Mouse (Mus musculus) thymus, postnatal 0 days (tissue): ENCODE data around the gene Tarbp1. TPM values are rescaled to one million over a fixed set of nuclear protein-coding genes. Genes with fewer than 3 reads are reported as not detected.
A peak's percentile ranks its signal among the peaks of the same experiment; 100 is the strongest.
"Not testable (repeated sequence)": the region's sequence is repeated elsewhere in the genome, so short reads cannot be mapped to it uniquely, and the experiment has no call there.

ENCODE experiments used
- DNase-seq: peaks from one replicate; pipeline ENCODE4 v3.0.0-alpha.2; 2015; ENCODE audit warnings: low spot score
- polyA plus RNA-seq: library from polyadenylated mRNA; unstranded; fragments of >200 nt; fragmentation: Nextera tagmentation; extraction: Ambion mirVana; gene quantifications from 2 replicates; pipeline ENCODE4 v1.2.1, GENCODE M21; 2015

Gene Tarbp1
- polyA plus RNA-seq, 1 experiment from 2014 or later = 3.0 TPM

DNA sequence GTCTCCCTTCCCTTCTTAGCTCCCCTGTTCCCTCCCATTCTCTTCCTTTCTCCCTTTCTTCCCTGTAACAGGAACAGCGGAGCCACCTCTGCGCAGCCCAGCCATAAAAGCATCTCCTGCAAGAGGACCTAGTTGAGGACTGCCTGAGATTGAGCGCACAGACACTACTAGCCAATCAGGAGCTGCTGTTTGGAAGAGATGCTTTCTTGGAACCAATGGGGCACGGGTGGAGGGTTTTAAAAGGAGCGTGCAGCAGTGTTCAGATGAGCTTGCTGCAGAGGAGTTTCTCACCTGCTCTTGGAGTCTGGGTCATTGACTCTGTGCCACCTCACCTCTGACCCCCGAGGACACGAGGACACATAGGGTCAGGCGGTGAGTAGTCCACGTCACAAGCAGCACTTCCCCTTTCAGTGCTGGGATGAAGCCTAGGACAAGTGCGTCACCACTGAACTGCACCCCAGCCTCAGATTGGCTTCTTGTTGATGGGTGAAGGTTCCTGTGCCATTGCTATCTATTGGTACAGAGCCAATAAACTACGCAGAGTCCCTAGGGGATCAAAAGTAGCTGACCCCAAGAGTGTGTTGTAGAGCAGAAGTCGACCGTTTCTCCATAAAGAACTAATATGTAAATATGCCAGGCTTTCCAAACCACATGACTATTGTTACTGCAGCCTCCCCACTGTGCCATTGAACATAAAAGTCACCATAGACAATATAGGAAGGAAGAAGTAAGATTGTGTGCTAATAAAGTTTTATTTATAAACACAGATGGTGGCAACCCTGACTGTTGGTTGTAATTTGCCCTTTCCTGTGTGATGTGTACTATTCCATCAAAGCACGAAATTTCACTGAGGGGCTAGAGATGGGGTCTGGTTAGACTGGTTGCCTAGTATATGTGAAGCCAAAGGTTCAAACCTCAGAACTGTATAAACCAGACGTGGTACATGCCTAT, 19.6 kb upstream of the Tarbp1 start:
- DNase-seq = no peak

DNA sequence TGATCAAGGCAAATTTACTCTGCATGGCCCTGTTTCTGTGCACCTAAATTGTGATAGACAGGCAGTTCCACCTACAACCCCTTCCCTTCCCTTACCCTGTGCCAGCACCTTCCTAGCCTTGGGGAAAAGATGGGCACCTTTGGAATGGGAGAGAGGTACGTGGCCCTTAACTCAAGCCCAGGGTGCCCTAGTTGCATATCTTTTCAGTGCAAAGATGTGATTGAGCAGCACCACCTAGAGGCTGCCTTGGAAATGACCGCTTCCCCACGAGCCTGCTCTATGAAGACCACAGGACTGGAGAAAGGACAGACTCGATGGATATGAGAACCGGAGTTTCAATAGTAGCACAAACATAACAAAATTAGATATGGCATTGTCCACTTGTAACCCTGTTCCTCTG, 8.1 kb upstream of the Tarbp1 start:
- DNase-seq = peak; percentile 66

DNA sequence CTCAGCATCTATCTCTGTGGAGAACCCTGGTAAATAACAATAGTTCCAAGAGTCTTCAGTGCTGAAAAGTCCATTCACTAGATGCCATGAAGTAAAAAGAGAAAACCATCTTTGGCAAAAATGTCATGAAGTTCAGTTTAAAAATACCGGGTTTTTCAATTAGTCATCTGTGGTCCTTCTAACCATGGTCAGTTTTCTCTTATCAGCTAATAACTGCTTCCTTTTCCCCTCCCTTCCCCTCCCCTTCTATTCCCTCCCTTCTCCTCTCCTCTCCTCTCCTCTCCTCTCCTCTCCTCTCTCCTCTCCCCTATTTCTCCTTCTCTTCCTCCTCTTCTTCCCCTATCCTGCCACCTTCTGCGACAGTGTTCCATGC, 7.5 kb upstream of the Tarbp1 start:
- no peak for DNase-seq

DNA sequence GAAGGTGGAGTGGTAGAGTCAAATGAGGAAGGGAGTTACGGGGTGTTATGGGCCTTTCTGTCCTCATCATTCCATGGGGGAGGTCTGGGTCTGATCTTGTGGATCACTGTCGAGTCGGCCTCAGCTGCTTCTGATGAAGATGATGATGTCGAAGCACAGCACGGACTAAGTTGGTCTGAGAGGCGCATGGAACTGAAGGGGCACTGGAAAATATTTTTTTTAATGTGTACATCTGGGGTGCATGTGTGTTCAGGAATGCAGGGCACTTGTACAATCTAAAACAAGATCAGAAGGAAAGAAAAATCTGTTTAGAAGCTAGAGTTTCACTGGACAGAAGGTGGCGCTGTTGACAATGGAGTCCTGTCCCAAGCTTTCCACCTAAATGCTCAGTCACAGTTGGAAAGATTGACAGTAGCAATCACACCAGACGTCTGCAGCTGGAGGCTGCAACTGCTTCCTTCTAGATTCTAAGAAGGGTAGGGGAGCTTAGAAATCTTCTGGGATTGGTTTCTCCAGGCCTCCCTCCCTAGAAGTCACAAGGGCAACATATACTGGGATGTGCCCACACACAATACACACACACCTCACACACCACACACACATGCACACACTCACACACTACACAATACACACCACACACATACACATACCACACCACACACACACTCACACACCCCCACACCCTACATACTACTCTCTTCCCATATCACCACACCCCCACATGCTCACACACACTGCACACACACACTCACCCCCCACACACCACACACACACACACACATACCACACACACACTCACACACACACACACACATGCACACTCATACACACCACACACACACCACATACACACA, 6.9 kb upstream of the Tarbp1 start:
- DNase-seq = peak; percentile 70

DNA sequence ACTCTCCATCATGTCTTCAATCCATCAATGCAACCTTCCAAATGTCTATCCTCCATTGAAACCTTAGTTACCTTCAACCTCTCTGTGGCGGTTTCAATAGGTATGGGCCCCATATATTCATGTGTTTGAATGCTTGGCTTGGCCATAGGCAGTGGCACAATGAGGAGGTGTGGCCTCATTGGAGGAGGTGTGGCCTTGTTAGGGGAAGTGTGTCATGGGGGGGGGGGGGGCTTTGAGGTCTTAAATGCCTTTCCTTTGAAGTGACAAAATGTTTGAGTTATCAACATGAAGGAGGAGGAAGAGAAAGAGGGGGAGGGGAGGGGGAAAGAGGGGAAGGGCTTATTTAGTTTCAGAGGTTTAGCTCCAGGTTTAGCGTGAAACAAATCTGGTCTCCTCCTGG, 5.5 kb upstream of the Tarbp1 start:
- no peak for DNase-seq

DNA sequence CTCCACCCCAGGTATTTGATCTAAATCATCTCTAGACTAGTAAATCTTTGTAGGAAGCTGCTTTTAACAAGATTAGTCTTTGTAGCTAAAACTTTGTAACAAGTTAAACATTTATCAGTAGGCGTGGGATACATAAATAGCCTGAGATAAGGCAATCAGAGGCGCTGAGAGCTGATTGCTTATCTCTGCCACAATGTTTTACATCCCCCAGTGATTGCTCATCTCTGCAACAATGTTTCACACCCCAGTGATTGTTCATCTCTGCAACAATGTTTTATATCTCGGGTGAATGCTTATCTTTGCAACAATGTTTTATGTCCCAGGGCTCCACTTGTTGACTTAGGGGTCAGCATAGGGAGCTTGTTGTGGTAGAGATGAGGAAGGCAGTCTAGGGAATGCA, 3.8 kb upstream of the Tarbp1 start:
- DNase-seq = no peak

DNA sequence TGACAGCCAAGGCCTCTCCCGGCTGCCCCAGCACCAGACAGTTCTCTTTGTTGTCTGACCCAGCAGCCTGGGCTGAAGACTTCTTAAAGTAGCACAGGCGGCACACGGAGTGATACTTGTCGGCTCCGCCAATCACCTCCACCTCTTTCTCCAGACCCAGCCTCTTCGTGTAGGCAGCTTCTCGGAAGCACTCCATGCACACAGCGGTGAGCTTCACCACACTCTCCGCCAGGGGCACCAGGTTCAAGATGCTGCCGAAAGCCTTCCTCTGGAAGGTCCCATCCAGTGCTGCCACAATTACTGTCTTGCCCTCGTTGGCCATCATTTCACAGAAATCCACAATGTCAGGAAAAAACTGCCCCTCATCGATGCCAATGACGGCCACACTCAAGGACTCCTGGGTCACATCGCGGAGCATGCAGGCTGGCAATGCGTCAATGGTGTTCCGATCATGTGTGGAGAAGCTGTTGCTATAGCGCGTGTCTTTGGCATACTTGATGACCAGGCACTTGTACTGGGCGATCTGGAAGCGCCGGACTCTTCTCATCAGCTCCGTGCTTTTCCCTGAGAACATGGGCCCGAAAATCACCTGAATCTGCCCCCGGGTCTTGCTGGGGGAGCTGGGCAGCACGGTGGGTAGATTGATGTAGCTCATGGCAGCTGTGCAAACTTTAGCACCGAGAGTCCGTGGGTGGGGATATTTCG, 1.4 kb upstream of the Tarbp1 start:
- DNase-seq = peak; percentile 33

DNA sequence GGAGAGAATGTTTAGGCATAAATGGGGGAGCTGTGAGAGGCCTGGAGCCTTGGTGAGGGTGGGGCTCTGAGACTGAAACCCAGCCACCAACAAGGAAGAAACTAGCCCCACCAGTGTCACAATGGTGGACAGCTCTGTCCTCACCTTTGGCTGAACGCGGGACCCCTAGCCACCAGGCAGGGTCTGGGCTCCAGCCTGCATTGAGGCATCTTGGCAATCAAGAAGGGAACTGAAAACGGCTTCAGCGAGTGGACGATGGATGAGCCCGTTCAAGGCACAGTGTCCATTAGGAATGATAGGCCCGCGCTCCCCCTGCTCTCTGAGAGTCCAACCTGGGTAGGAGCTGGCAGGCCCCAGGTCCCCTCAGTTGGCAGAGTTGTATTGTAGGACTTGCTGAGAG, 873 bp upstream of the Tarbp1 start:
- not testable (repeated sequence) for DNase-seq

DNA sequence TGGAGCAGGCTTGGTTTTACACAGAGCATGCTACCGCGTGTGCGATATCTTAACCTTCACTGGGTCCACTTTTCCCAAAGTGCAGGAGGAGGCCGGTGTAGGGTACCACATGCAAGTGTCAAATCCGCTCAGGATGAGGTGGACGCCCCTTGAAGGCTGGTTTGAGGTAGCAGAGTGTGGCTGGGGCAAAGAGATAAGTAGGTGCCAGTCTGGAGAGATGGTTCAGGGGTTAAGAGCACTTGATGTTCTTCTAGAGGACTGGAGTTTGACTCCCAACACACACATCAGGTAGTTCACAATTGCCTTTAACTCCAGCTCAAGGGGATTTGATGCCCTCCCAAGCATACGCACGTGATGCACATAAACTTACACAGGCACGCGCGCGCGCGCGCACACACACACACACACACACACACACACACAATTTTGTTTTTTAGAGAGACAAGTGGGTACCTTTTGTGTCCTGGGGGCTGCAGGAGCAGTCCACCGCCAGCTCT, 1.0 kb downstream of the Tarbp1 start:
- DNase-seq = no peak

DNA sequence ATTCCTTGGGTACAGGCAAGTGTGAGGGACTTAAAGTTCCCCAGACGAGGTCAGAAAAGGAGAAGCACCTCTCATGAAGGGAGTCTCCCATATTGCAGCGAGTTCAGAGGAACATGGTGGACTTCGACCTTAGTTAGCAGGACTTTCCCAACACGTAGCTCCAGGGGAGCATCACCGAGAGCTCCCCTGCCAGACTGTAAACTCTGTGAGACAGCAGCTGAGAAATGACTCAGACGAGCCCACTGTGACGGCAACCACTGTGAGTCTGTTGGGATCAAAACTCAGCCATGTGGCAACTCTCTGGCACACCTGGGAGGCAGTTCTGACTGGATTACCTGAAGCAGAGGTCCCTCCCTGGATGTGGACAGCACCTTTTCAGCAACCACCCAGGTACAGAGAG, 10.8 kb downstream of the Tarbp1 start:
- no peak for DNase-seq

DNA sequence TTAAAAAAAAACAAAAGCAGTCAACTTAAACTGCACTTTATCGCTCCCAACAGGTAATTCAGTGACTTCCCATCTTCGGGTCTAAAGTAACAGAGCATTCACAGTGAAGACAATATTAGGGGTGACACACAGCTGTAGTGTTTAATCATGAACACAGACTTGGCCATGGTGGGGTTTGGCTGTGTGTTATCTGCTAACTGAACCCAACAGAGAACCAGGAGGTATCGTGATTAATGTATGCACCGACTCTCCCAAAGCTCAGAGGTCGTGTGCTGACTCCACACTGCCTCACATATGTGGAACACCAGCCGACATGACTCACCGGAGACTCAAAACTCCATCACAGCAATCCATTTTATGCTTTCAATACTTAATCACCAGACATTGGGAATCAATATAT, 13.1 kb downstream of the Tarbp1 start:
- no peak for DNase-seq

DNA sequence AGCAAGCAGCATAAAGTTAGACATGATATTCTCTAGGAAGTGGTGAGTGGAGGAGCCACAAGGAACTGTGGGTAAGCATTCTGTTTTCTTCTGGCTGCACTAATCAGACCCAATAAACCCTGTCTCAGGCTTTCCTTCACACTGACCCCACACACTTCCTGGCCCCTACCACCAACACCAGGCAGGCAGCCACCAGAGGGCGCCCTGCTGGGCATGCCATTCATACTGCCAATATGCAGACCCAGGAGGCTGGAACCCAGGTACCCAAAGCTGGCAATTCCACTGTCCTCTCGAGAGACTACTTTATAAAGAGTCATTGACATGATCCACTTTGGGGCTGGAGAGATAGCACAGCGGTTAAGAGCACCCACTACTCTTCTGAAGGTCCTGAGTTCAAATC, 14.6 kb downstream of the Tarbp1 start:
- DNase-seq = peak; percentile 53

DNA sequence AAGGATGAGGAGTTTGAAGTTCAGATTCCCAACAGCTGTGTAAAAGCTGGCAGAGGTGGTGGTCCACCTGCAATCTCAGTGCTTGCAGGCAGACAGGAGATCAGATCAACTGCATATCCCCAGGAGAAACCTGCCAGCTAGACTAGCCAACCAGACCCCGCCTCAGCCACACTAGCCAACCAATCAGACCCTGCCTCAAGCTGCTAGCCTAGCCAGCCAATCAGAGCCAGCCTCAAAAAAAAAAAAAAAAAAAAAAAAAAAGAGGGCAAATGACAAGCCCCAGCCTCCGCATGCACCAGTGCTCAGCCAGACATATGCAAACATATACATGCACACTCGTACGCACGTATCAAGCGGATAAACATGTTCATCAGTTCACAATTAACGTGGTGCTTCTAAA, 19.5 kb downstream of the Tarbp1 start:
- peak; percentile 31 for DNase-seq

DNA sequence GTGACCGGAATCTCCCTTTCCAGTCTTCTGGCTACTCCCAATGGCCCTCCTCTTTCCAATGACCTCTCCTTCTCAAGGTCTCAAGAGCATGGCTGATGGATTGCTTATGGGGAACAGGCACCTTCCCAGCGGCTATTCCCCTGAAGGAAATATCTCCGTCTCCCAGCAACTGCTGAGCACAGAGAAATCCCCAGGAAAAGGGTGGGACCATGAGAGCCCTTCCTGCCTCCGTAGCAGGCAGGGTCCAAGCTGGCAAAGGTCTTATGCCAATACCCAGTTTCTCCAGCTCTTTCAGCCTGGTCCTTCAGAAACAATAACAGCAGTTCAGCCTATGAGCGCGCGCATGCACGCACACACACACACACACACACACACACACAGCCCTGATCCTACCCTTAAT, 23.7 kb downstream of the Tarbp1 start:
- DNase-seq = no peak

DNA sequence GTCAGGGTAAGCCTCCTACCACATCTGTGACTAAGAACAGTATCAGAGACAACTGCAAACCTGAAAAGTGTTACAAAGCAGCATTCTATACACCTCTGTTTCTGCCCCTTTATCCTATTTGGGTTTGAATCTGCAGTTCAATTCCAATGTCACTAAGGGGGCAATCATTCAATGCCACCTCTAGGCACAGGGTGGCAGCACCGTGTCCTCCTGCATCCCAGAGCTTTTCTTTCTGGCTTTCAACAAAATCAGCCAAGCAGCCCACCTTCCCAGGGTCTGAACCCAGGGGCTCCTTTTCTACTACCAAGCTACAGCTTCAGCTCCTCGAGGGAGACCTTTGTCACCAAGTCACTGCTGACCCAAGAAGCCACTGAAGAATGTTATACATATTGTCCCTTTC, 35.9 kb downstream of the Tarbp1 start:
- DNase-seq = no peak

DNA sequence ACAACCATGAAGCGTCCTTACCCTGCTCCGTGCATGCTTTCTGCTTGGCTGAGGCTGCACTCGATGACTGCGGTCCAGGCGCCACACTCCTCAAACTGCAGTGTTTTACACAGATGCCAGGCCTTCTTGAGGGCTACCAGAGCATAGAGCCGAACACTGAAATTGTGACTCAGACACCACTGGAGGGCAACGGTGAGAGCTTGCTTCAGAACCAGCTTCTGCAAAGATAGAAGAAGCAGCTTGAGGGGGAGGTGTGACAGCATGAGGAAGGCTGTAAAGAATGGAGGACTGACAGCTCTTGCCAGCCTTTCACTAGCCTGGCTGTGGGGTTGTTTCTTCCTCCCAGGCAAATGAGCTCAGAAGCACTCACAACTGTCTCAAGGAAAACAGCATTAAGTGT, 41.0 kb downstream of the Tarbp1 start:
- DNase-seq = no peak

DNA sequence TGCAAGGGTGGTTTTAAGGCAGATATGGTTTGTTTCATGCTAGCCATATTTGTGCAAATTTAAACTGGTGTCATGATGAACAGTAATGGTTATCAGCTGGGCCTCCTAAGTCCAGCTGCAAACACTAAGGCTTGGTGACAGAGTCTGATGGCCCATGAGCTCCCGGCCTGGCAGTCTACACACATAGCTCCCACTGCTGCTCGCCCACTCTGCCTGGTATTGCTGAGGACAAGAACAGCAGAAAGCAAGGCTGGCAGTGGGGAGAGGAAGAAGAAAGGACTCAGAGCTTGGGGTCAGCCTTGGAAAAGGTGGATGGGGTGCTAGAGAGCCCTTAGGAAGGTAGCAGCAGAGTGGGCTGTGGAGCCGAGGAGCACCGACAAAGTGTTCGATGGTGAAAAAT, 45.2 kb downstream of the Tarbp1 start:
- no peak for DNase-seq

DNA sequence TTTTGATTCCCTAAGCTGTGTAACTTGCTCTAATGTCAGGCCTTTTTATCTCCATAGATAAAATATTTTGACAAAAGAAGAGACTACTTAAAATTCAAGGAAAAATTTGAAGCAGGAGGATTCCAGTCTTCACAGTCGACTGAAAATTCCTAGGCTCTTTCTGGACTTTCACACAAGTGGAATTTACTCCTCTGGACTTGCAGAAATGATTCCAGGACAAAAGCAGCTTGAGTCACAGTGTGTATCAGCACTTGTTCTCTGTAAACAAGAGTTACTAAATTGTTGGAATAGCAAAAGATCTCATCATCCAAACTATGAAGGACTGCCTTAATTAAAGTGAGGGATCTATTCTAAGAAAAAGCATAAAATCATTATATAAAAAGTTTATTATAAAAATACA, 49.9 kb downstream of the Tarbp1 start:
- no peak for DNase-seq

DNA sequence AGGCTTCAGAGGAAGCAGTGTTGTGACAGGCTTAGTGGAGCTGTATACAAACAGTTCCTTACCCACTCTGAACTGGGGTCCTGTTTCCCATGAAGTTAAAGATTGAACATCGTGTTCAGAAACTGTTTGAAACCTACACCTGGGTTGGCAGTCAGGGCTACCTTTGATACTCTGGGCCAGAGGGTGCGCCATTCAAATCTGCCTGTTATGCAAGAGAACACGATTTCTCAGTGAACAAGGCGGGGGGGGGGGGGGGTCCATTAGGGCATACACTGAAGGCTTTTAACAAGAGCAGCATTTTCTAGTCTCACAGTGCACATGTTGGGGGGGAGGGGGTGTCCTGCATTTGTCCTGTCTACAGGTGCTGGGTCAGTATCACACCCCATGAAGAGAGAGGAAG, 50.7 kb downstream of the Tarbp1 start:
- no peak for DNase-seq

DNA sequence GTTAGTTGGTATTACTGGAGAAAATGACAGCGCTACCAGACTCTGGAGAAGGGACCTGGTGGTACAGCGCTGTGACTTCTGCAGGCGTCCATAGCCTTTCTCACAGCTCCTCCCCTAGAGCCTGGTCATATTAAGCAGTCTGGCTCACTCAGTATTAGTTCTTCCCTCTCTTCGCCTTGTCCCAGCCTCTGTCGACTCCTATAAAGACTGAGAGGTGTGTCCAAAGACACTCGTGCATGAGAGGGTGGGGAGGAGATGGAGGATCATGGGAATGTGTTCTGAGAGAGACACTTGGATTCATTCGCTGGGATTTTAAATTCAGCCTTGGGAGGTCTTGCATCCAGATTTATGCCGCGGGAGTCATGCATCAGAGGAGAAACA, 52.0 kb downstream of the Tarbp1 start:
- DNase-seq = no peak

DNA sequence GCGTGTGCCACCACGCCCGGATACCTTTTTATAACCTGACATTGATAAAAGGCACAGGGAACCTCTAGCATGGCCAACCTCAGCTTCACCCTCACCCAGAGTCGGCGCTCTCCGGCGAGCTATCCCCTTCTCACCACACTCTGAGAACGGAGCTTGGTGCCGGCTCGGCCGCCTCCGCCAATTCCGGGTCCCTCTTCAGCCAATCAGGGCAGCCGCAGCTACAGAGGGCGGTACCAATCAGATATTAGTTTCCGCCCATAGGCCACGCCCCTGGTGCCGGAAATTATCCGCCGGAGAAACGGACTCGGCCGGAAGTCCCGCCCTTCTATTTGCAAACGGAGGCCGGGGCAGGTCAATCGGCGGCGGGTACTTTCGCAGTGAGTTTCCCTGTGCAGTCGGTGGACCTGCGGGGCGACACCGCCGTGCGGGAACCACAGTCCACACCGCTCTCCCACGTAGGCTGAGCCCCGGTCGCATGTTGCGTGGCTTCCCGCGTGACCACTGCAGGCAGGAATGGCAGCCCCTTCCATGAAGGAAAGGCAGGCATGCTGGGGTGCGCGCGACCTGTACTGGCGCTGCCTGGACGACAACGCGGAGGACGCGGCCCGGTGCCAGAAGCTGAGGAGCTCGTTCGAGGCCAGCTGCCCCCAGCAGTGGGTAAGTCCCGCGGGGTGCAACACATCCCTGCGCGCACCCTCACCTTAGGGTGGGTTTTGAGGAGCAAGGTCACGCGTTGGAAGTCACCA, 52.5 kb downstream of the Tarbp1 start, which contains the start of gene Coa6:
Gene Coa6 (plus strand): TSS at position 342 of the 746 bp plus-strand sequence.
- peak; percentile 99 for DNase-seq
